Mouse (Mus musculus) midbrain, embryonic 16.5 days (tissue): ENCODE measurements at regions not wholly inside any gene's neighbourhood (a gene's known extent, or its start where the extent isn't known, plus 50 kb on each side); places are given as distances from the start of the nearest gene placed in this dataset.

Experiments
- ATAC-seq: fragments of 200-750 bp; cut with Nextera tagmentation; 2 replicates; pipeline ENCODE4 v1.8.0; 2017; ENCODE audit warnings: moderate TSS enrichment
- H3K27ac ChIP-seq: fragments of 300-500 bp; sonication (generic); 2 replicates; pipeline ENCODE4 v1.5.1; 2014; ENCODE audit warnings: mild to moderate bottlenecking, low read length, mixed read lengths
- H3K27me3 ChIP-seq: fragments of 300-500 bp; sonication (generic); 2 replicates; pipeline ENCODE4 v1.6.1; 2014; ENCODE audit warnings: low read depth, low read length, mixed read lengths; ENCODE audit not compliant: control insufficient read depth, insufficient read depth
- H3K36me3 ChIP-seq: fragments of 300-500 bp; sonication (generic); 2 replicates; pipeline ENCODE4 v1.6.1; 2014; ENCODE audit warnings: mild to moderate bottlenecking, low read length, moderate library complexity, mixed read lengths; ENCODE audit not compliant: control insufficient read depth, insufficient read depth
- H3K4me1 ChIP-seq: fragments of 300-500 bp; sonication (generic); 2 replicates; pipeline ENCODE4 v1.6.1; 2014; ENCODE audit warnings: mild to moderate bottlenecking, low read length, mixed read lengths; ENCODE audit not compliant: control insufficient read depth, insufficient read depth
- H3K4me2 ChIP-seq: fragments of 300-500 bp; sonication (generic); 2 replicates; pipeline ENCODE4 v1.6.1; 2014; ENCODE audit warnings: mild to moderate bottlenecking, low read length, mixed read lengths
- H3K4me3 ChIP-seq: fragments of 300-500 bp; sonication (generic); 2 replicates; pipeline ENCODE4 v1.5.1; 2014; ENCODE audit warnings: low read depth, mild to moderate bottlenecking, low read length, moderate library complexity, mixed read lengths
- H3K9ac ChIP-seq: fragments of 300-500 bp; sonication (generic); 2 replicates; pipeline ENCODE4 v1.6.1; 2014; ENCODE audit warnings: low read depth, low read length, mixed read lengths
- H3K9me3 ChIP-seq: fragments of 300-500 bp; sonication (generic); replicated peaks from 2 replicates; pipeline ENCODE4 v1.6.1; 2014; ENCODE audit warnings: mild to moderate bottlenecking, low read length, mixed read lengths; ENCODE audit not compliant: control insufficient read depth, poor library complexity, severe bottlenecking
- WGBS: fragments of 180-500 bp; shearing (Covaris S2); extraction: QIAGEN DNeasy Blood & Tissue Kit; methylation state at CpG from one replicate; pipeline ENCODE4 v1.1.7; 2014; 5-methylcytosine and 5-hydroxymethylcytosine counted together

GRCm38 (mm10) chr5:133806891-133807290 lies 292.6 kb upstream of the Castor2 start:
- no peak for ATAC-seq
- WGBS = 33% methylated on average over 7 of the region's 7 CpGs

GRCm38 (mm10) chr5:133802001-133802400 lies 297.5 kb upstream of the Castor2 start:
- no peak for ATAC-seq
- Histone ChIP-seq H3K27me3 (no peaks in the 10 kb centered on the region), H3K9me3 (no peaks in the 10 kb centered on the region), H3K4me1 (peaks cover 2% of the 10 kb centered on the region; the same call in 1 of the 2 replicates), H3K4me2 (no peak overlapping the region), H3K9ac (no peak overlapping the region), H3K27ac (no peak overlapping the region), H3K4me3 (no peak overlapping the region), H3K36me3 (no peaks in the 10 kb centered on the region)
- WGBS = 89% methylated on average over 3 of the region's 3 CpGs

More at GRCm38 (mm10) chr5:133806891-133807290, 292.6 kb upstream of the Castor2 start:
- Histone ChIP-seq H3K4me2 (no peak overlapping the region), H3K9me3 (no peaks in the 10 kb centered on the region), H3K4me3 (no peak overlapping the region), H3K4me1 (peaks cover 2% of the 10 kb centered on the region; the same call in 1 of the 2 replicates), H3K36me3 (no peaks in the 10 kb centered on the region), H3K27me3 (0 out of 2 replicates have a peak, but pooled peaks cover 6% of the 10 kb centered on the region), H3K27ac (no peak overlapping the region), H3K9ac (no peak overlapping the region)

GRCm38 (mm10) chr5:133795638-133796037 lies 303.9 kb upstream of the Castor2 start:
- H3K9ac ChIP-seq = no peak overlapping the region
- ATAC-seq = no peak
- 33% methylated on average over 3 of the region's 3 CpGs for WGBS

GRCm38 (mm10) chr5:133790726-133791125 lies 308.8 kb upstream of the Castor2 start:
- Histone ChIP-seq H3K9me3 (no peaks in the 10 kb centered on the region), H3K4me2 (no peak overlapping the region), H3K27ac (no peak overlapping the region), H3K36me3 (no peaks in the 10 kb centered on the region), H3K27me3 (0 out of 2 replicates have a peak, but pooled peaks cover 3% of the 10 kb centered on the region), H3K9ac (no peak overlapping the region), H3K4me3 (no peak overlapping the region), H3K4me1 (no peaks in the 10 kb centered on the region)
- WGBS = 46% methylated on average over 6 of the region's 6 CpGs
- no peak for ATAC-seq

More at GRCm38 (mm10) chr5:133795638-133796037, 303.9 kb upstream of the Castor2 start:
- H3K27ac ChIP-seq = no peak overlapping the region
- H3K4me2 ChIP-seq = no peak overlapping the region
- no peak overlapping the region for H3K4me3 ChIP-seq
- H3K9me3 ChIP-seq = no peaks in the 10 kb centered on the region
- H3K27me3 ChIP-seq = 0 out of 2 replicates have a peak, but pooled peaks cover 3% of the 10 kb centered on the region
- no peaks in the 10 kb centered on the region for H3K4me1 ChIP-seq
- no peaks in the 10 kb centered on the region for H3K36me3 ChIP-seq

GRCm38 (mm10) chr5:133788006-133788405 lies 311.5 kb upstream of the Castor2 start:
- ATAC-seq = no peak
- WGBS = 86% methylated on average over 8 of the region's 8 CpGs
- Histone ChIP-seq H3K4me3 (no peak overlapping the region), H3K27ac (no peak overlapping the region), H3K4me1 (no peaks in the 10 kb centered on the region), H3K36me3 (no peaks in the 10 kb centered on the region), H3K4me2 (no peak overlapping the region), H3K27me3 (no peaks in the 10 kb centered on the region), H3K9ac (no peak overlapping the region), H3K9me3 (no peaks in the 10 kb centered on the region)

GRCm38 (mm10) chr5:133787491-133787890 lies 312.0 kb upstream of the Castor2 start:
- Histone ChIP-seq H3K4me1 (no peaks in the 10 kb centered on the region), H3K9ac (no peak overlapping the region), H3K4me3 (no peak overlapping the region), H3K4me2 (no peak overlapping the region), H3K9me3 (no peaks in the 10 kb centered on the region), H3K27ac (no peak overlapping the region), H3K36me3 (no peaks in the 10 kb centered on the region), H3K27me3 (no peaks in the 10 kb centered on the region)
- ATAC-seq = no peak
- WGBS = 76% methylated on average over 7 of the region's 7 CpGs

GRCm38 (mm10) chr5:133776591-133776990 lies 322.9 kb upstream of the Castor2 start:
- H3K4me1 ChIP-seq = no peaks in the 10 kb centered on the region
- no peaks in the 10 kb centered on the region for H3K27me3 ChIP-seq
- ATAC-seq = no peak
- H3K27ac ChIP-seq = no peak overlapping the region
- no peak overlapping the region for H3K4me3 ChIP-seq
- no peak overlapping the region for H3K4me2 ChIP-seq
- no peak overlapping the region for H3K9ac ChIP-seq
- H3K36me3 ChIP-seq = no peaks in the 10 kb centered on the region
- no peaks in the 10 kb centered on the region for H3K9me3 ChIP-seq

- Histone ChIP-seq H3K27ac (no peak overlapping the region), H3K36me3 (no peaks in the 10 kb centered on the region), H3K27me3 (no peaks in the 10 kb centered on the region), H3K9me3 (no peaks in the 10 kb centered on the region), H3K4me1 (no peaks in the 10 kb centered on the region), H3K9ac (no peak overlapping the region), H3K4me3 (no peak overlapping the region), H3K4me2 (no peak overlapping the region)
- WGBS = 77% methylated on average over 3 of the region's 3 CpGs
- no peak for ATAC-seq
These were observed 325.4 kb upstream of the Castor2 start for GRCm38 (mm10) chr5:133774116-133774515.

- Histone ChIP-seq H3K4me2 (no peak overlapping the region), H3K27me3 (no peaks in the 10 kb centered on the region), H3K4me1 (no peaks in the 10 kb centered on the region), H3K4me3 (no peak overlapping the region), H3K36me3 (no peaks in the 10 kb centered on the region), H3K9me3 (no peaks in the 10 kb centered on the region), H3K9ac (no peak overlapping the region), H3K27ac (no peak overlapping the region)
- ATAC-seq = no peak
- WGBS = 74% methylated on average over 2 of the region's 2 CpGs
These were observed 330.7 kb upstream of the Castor2 start for GRCm38 (mm10) chr5:133768856-133769255.
